Mouse (Mus musculus): Measurements from ENCODE around the gene Tnnt1. TPM values are rescaled to one million over a fixed set of nuclear protein-coding genes. Genes with fewer than 3 reads are reported as not detected.

Tnnt1 gene
- polyA plus RNA-seq, 1 experiment from 2014 or later = 1.4 TPM

GRCm38 (mm10) chr7:4470275-4471178 is 45.7 kb downstream of the Tnnt1 start:
- Histone ChIP-seq H3K27ac (ENCODE audit: low read depth, low read length) (no peak overlapping the region), H3K27me3 (replicated peaks; ENCODE audit: control insufficient read depth, insufficient read depth, low read length) (peaks cover 39% of the 10 kb centered on the region), H3K9me3 (replicated peaks; ENCODE audit: control insufficient read depth, low read length) (no peaks in the 10 kb centered on the region), H3K9ac (ENCODE audit: low read length) (peak overlapping the region; percentile 53), H3K36me3 (ENCODE audit: control insufficient read depth, insufficient read depth, low read length) (no peaks in the 10 kb centered on the region), H3K4me1 (ENCODE audit: control insufficient read depth, insufficient read depth, low read length) (peaks cover 8% of the 10 kb centered on the region; the same call in 1 of the 2 replicates), H3K4me3 (ENCODE audit: low read depth, low read length) (peak overlapping the region; percentile 37), H3K4me2 (ENCODE audit: low read length) (peak overlapping the region; percentile 65)
- DNase-seq (ENCODE audit: low spot score) (peak; percentile 72), ATAC-seq (peak; percentile 64)
- 2% methylated on average over 34 of the region's 35 CpGs for WGBS

- DNase-seq (ENCODE audit: low spot score) (no peak), ATAC-seq (no peak)
- peaks cover 15% of the 10 kb centered on the region for H3K27me3 ChIP-seq (replicated peaks; ENCODE audit: control insufficient read depth, insufficient read depth, low read length)
These were observed 48.4 kb downstream of the Tnnt1 start for GRCm38 (mm10) chr7:4467801-4468200.

GRCm38 (mm10) chr7:4464194-4464824 is 51.9 kb downstream of the Tnnt1 start:
- no peak overlapping the region for H3K4me2 ChIP-seq (ENCODE audit: low read length)
- no peak for DNase-seq (ENCODE audit: low spot score)
- H3K27ac ChIP-seq (ENCODE audit: low read depth, low read length) = no peak overlapping the region
- 15% methylated on average over 9 of the region's 12 CpGs for WGBS
- no peak overlapping the region for H3K9ac ChIP-seq (ENCODE audit: low read length)
- no peak overlapping the region for H3K4me3 ChIP-seq (ENCODE audit: low read depth, low read length)
- no peak for ATAC-seq
- H3K27me3 ChIP-seq (replicated peaks; ENCODE audit: control insufficient read depth, insufficient read depth, low read length) = no peaks in the 10 kb centered on the region
- no peaks in the 10 kb centered on the region for H3K9me3 ChIP-seq (replicated peaks; ENCODE audit: control insufficient read depth, low read length)
- no peaks in the 10 kb centered on the region for H3K36me3 ChIP-seq (ENCODE audit: control insufficient read depth, insufficient read depth, low read length)
- H3K4me1 ChIP-seq (ENCODE audit: control insufficient read depth, insufficient read depth, low read length) = no peaks in the 10 kb centered on the region

More at GRCm38 (mm10) chr7:4467801-4468200, 48.4 kb downstream of the Tnnt1 start:
- Histone ChIP-seq H3K4me2 (ENCODE audit: low read length) (no peak overlapping the region), H3K27ac (ENCODE audit: low read depth, low read length) (no peak overlapping the region), H3K4me1 (ENCODE audit: control insufficient read depth, insufficient read depth, low read length) (peaks cover 8% of the 10 kb centered on the region; the same call in 1 of the 2 replicates), H3K9me3 (replicated peaks; ENCODE audit: control insufficient read depth, low read length) (no peaks in the 10 kb centered on the region), H3K36me3 (ENCODE audit: control insufficient read depth, insufficient read depth, low read length) (no peaks in the 10 kb centered on the region), H3K4me3 (ENCODE audit: low read depth, low read length) (no peak overlapping the region), H3K9ac (ENCODE audit: low read length) (no peak overlapping the region)
- WGBS = 70% methylated on average over 3 of the region's 3 CpGs

- Histone ChIP-seq H3K27me3 (replicated peaks; ENCODE audit: control insufficient read depth, insufficient read depth, low read length) (no peaks in the 10 kb centered on the region), H3K36me3 (ENCODE audit: control insufficient read depth, insufficient read depth, low read length) (no peaks in the 10 kb centered on the region), H3K27ac (ENCODE audit: low read depth, low read length) (no peak within 1 kb of the TSS), H3K4me1 (ENCODE audit: control insufficient read depth, insufficient read depth, low read length) (no peaks in the 10 kb centered on the region), H3K9ac (ENCODE audit: low read length) (peak within 1 kb of the TSS; percentile 45; the same call in 1 of the 2 replicates), H3K4me3 (ENCODE audit: low read depth, low read length) (peak within 1 kb of the TSS; percentile 9; the same call in 1 of the 2 replicates), H3K9me3 (replicated peaks; ENCODE audit: control insufficient read depth, low read length) (no peaks in the 10 kb centered on the region), H3K4me2 (ENCODE audit: low read length) (peak within 1 kb of the TSS; percentile 37)
- ATAC-seq = peak; percentile 37; the same call in 1 of the 2 replicates
- 77% methylated on average over 13 of the region's 16 CpGs for WGBS
- DNase-seq (ENCODE audit: low spot score) = no peak
These were observed 55.4 kb downstream of the Tnnt1 start, which contains the start of gene Eps8l1 for GRCm38 (mm10) chr7:4460576-4461434. Gene Eps8l1, plus strand, starts transcription at chr7:4460674.

Other genes with a start within 250 kb of the Tnnt1 start
- gene Ncr1, start 178.7 kb downstream of the Tnnt1 start, polyA plus RNA-seq (2014; fragmentation: Nextera tagmentation; extraction: Ambion mirVana) = not detected in 2 replicates
- not detected in 2 replicates for gene Gp6, start 118.6 kb downstream of the Tnnt1 start, polyA plus RNA-seq (2014; fragmentation: Nextera tagmentation; extraction: Ambion mirVana)
- gene Rdh13, start 70.7 kb downstream of the Tnnt1 start, polyA plus RNA-seq (2014; fragmentation: Nextera tagmentation; extraction: Ambion mirVana) = 30.1 and 37.9 TPM in 2 replicates
- 2.9 and 5.6 TPM in 2 replicates for gene Eps8l1, start 55.7 kb downstream of the Tnnt1 start, polyA plus RNA-seq (2014; fragmentation: Nextera tagmentation; extraction: Ambion mirVana)
- 29.4 and 32.1 TPM in 2 replicates for gene Ppp1r12c, start 14.7 kb downstream of the Tnnt1 start, polyA plus RNA-seq (2014; fragmentation: Nextera tagmentation; extraction: Ambion mirVana)
- 0.81 and 1.7 TPM in 2 replicates for gene Tnni3, start 7.8 kb upstream of the Tnnt1 start, polyA plus RNA-seq (2014; fragmentation: Nextera tagmentation; extraction: Ambion mirVana)
- 0.55 and 0.72 TPM in 2 replicates for gene Dnaaf3, start 16.1 kb upstream of the Tnnt1 start, polyA plus RNA-seq (2014; fragmentation: Nextera tagmentation; extraction: Ambion mirVana)
- 133 and 153 TPM in 2 replicates for gene Syt5, start 31.2 kb upstream of the Tnnt1 start, polyA plus RNA-seq (2014; fragmentation: Nextera tagmentation; extraction: Ambion mirVana)
- not detected in 2 replicates for gene Ptprh, start 87.7 kb upstream of the Tnnt1 start, polyA plus RNA-seq (2014; fragmentation: Nextera tagmentation; extraction: Ambion mirVana)
- gene Tmem86b, start 115.0 kb upstream of the Tnnt1 start, polyA plus RNA-seq (2014; fragmentation: Nextera tagmentation; extraction: Ambion mirVana) = 2.4 and 2.6 TPM in 2 replicates
- gene Ppp6r1, start 142.6 kb upstream of the Tnnt1 start, polyA plus RNA-seq (2014; fragmentation: Nextera tagmentation; extraction: Ambion mirVana) = 4.4 and 5.3 TPM in 2 replicates
- 141 and 156 TPM in 2 replicates for gene Hspbp1, start 168.7 kb upstream of the Tnnt1 start, polyA plus RNA-seq (2014; fragmentation: Nextera tagmentation; extraction: Ambion mirVana)
- 7.9 and 8.0 TPM in 2 replicates for gene Brsk1, start 174.2 kb upstream of the Tnnt1 start, polyA plus RNA-seq (2014; fragmentation: Nextera tagmentation; extraction: Ambion mirVana)
- 0.12 TPM in 1 of 2 replicates, not detected in the other for gene Tmem150b, start 208.9 kb upstream of the Tnnt1 start, polyA plus RNA-seq (2014; fragmentation: Nextera tagmentation; extraction: Ambion mirVana)
- gene Kmt5c, start 223.7 kb upstream of the Tnnt1 start, polyA plus RNA-seq (2014; fragmentation: Nextera tagmentation; extraction: Ambion mirVana) = 54.6 and 57.1 TPM in 2 replicates
- gene Cox6b2, start 236.7 kb upstream of the Tnnt1 start, polyA plus RNA-seq (2014; fragmentation: Nextera tagmentation; extraction: Ambion mirVana) = 11.7 and 13.1 TPM in 2 replicates

Data from forebrain, embryonic 14.5 days (tissue).